Mouse (Mus musculus) ES-E14 (cell line): ENCODE data around the gene Pbx3.

ENCODE experiments used
- HCFC1 ChIP-seq: IDR thresholded peaks from 2 replicates; pipeline ENCODE4 v1.6.1; 2012; ENCODE audit warnings: low read length, inconsistent platforms, borderline replicate concordance; ENCODE audit not compliant: insufficient read depth
- ZC3H11A ChIP-seq: IDR thresholded peaks from 2 replicates; pipeline ENCODE4 v1.6.1; 2012; ENCODE audit warnings: low read depth, mild to moderate bottlenecking, inconsistent platforms, low read length, borderline replicate concordance
- ZNF384 ChIP-seq: IDR thresholded peaks from 2 replicates; pipeline ENCODE4 v1.6.1; 2012; ENCODE audit warnings: low read depth, low read length, inconsistent platforms

GRCm38 (mm10) chr2:34227688-34228087 lies 145.3 kb downstream of the Pbx3 start:
- TF ChIP-seq ZC3H11A (no peak), HCFC1 (no peak), ZNF384 (no peak)
